Mouse (Mus musculus) thymus, adult 18-20 months (tissue): ENCODE measurements around the gene Ssb.

Source experiments
- DNase-seq, 2 experiments: peaks; one replicate each; pipeline ENCODE4 v3.0.0; 2022; ENCODE audit warnings: mixed read lengths in 2 of 2

Ssb gene

DNA sequence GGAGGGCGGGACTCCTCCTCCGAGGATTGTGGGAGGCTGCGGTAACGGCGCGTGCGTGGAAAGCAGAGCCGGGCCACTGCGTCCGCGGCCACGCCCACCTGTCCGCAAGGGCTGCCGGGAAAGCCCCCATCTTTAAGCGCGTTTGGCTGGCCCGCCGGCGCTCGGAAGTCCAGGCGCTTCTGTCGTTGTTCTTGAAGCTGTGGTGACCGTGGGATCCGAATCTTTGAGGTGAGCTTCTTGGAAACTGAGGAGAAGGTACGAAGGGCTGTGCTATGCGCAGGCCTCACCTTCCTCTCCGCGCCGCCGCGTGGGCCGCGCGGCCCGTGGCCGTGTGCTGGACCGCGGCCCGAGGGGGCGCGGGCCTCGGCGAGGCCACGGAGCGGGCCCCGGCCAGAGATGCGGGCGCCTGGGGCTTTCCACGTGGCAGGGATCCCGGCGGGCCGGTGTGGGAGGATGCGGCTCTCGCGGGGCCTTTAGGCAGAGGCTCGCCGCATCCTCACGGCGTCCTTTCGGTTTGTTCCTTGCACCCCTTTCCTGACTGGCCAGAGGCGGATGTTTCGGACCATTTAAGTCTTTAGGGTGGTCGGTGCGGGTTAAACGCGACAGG lies at the start of gene Ssb:
Ssb (plus strand) TSS at position 78 of the 607 bp plus-strand sequence.
- peak; percentile 87 to 89 for DNase-seq

DNA sequence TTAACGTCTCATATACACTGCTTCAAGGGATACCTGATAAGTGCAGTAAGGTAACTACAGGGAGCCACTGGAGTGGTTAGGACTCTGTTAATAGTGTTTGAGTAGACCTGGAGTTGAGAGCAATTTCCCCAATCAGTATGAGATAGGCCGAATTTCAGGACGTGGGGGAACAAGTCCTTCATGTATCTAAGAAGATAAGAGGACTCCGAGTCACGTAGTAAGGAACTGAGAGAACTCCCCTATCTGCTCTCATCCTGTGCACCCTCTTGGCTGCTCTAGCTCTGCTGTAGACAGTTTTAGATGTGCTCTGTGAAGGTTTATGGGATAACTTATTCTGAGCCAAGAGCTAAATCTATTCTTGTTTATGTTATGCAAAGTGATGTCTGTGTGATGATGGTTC lies 44.8 kb upstream of the Ssb start:
- no peak for DNase-seq

DNA sequence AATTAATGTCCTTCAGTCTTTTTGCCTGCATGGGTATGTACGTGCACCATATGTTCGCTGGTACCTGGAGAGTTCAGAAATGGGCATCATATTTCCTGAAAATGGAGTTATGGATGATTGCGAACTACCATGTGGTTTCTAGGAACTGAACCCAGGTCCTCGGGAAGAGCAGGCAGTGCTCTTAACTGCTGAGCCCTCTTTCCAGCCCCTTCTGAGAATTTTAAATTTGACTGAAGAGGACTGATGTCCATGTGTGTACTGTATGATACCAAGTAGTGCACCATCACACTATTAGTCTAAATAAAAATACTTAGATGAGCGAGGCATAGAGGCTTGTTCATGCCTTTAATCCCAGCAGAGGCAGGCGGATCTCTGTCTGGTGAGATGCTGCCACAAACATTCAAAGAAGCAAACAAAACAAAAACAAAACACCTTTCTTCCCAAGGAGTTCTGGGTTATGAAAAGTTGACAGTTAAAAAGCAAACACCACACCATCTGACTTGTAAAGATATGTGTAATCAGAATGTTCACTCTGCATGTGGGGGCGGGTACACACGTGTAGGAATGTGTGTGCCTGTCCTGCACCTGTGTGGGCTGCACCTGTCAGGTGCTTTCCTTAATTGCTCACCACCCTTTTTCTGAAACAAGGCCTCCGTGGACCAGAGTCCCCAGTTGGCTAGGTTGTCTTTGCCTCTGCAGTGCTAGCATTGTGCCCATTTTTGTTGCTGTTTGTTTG lies 42.8 kb upstream of the Ssb start:
- DNase-seq: no peak

DNA sequence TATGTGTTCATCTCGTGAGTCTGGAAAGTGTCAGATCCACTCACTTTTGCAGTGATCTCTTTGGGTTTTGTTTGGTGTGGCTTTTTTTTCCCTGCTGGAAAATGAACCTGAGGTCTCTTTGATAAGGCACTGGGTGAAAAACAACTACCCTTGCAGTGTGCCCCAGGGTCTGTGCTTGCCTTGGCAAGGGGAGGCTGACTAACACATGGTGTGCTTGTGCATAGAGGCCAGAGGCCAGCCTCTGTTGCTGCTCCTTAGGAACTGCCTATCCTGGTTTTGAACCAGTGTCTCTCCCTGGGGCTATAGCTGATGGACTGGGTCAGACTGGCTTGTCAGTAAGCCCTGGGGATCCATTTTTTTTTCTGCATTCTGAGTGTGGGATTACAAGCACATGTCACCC lies 41.2 kb upstream of the Ssb start:
- no peak for DNase-seq

DNA sequence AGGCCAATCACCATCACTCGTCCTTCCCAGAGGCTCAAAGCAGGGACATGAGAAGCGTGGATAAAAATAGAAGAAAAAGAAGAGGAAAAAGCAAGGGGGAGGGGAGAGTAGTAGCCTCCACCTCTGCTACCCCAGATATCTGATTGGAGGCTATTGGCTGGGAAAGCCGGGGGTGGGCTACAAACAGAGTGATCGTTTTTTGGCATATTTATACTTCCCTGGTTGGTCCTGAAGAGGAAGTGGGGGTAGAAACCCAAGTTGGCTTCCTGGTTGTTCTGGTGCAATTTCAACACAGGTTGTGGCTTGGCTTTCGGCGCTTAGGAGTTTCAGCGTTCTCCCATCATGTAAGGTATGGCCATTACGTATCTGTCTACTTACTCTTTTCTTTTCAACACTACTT lies 39.7 kb upstream of the Ssb start, which contains the start of gene Klhl23:
Klhl23 (plus strand) TSS at position 234 of the 400 bp plus-strand sequence.
- no peak for DNase-seq

DNA sequence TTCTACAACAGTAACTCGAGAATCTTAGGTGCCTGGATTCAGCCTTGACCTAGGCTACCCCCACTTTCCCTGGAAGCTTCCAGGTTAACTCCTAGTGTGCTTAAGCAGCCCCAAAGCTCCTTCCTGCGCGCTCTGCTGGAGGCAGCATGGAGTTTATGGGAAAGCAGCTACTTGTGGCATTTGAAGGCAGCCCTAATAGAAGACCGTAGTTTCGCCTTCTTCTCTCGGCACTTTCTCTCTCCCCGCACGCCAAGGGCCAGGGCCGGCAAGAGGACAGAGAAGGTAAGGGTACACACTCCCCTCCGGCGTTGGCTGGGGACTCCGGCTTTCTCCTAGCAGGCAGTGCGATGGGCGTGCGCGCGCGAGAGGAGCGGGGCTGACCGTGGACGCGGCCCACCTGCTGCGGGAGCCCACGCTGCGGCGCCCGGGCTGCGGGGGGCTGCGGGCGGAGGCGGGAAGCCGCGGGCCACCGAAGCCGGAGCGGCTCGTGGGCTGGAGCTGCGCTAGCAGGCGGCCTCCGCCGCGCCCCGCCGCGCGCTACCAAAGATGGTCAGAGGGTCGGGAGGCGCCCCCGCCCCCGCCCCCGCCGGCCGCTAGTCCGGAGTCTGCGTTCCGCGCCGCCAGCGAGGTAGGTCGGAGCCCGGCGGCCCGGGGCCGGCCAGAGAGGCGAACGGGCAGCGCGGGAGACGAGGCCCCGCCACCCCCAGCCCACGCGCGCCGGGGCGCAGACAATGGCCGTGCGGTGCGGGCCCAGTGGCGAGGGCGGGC lies 38.8 kb upstream of the Ssb start:
- DNase-seq: peak; percentile 7 to 9

DNA sequence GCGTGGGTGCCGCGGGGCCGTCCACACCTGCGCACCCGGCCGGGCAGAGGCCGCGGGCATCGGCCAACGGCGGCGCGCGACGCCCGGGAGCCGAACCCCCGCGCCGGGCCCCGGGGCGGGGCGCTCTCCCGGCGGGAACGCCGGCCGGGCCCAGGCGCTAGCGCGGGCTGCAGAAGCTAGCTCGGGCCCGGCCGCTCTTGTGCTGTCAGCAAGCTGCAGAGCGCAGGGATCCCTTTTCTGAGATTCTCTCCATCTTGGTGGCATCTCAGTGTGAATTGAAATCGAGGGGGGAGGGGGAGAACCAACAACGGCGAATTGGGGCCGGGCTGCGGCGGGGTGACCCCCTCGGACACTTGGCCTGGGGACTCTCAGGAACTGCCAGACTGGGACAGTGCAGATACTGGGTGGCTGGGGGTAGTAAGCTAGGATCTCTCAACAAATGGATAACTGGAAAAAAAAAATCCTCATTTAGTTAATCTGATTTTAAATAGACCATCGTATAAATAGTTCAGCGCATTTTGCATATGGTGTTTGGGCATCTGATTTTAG lies 38.2 kb upstream of the Ssb start:
- DNase-seq: no peak

DNA sequence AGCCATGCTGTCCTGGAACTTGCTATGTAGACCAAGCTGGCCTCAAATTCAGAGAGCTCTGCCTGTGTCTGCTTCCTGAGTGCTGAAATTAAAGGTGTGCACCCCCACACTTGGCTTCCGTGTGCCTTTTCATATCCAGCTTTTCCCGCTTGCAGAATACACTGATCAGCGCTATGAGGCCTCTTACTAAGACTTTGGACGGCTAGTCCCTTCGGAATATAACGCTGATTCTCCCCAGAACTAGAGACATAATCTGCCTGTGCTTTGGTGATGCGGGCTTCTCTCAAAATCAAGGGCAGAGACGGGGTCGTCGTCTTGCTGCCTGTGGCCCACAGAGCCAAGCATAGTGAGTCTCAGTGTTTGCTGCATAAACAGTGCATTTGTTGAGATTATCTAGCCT lies 35.5 kb upstream of the Ssb start:
- no peak for DNase-seq

DNA sequence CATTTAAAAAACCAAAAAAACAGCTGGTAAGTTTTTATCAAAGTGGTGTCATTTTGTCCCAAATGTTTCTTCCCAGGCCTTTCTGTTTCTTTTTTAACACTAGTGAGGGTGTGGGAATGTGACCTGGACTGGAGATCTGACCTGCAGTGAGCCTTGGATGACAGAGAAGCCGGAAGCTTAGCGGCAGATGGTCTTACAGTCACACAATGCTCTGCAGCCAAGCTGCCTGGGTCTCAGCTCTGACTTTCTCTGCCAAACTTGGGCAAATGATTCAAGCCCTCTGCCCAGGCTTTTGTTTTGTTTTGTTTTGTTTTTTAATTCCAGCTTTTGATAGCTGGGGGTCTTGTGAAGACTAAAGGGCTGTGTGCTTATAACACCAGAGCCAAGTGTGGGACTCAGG lies 35.0 kb upstream of the Ssb start:
- no peak for DNase-seq

DNA sequence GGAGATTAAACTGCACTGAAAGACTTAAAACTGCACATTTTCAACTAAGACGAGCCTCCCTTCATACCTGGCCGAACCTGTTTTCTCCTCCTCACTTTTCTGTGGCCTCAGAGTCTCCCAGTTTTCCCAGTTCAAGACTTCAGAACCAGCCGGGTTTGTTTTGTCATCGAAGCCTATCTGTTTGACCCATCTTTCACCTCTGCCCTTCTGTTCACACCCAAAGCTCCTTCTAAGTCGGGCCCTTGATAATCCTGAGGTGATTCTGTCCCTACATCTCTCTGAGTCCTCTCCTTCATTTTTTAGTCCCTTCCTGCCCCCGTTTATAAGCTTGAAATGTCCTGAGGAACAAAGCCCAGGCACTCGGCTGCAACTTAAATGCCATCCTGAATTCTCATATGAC lies 33.3 kb upstream of the Ssb start:
- DNase-seq: no peak

DNA sequence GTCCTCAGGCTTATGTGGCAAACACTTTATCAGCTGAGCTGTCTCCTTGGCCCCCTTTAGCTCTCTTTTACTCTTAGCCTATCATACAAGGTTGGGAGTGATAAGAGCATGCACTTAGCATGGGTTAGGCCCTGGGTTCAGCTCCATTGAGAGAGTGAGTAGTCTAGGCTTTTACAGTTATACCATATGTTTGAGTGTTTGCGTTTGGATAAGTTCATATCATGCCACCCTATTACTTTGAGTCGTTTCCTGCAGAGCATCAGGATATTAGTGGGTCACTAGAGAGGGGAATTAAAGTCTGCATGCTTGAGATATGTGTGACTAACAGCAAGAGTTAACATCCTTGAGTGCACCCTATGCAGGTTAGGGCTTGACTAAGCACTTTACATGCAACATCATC lies 31.7 kb upstream of the Ssb start:
- no peak for DNase-seq

DNA sequence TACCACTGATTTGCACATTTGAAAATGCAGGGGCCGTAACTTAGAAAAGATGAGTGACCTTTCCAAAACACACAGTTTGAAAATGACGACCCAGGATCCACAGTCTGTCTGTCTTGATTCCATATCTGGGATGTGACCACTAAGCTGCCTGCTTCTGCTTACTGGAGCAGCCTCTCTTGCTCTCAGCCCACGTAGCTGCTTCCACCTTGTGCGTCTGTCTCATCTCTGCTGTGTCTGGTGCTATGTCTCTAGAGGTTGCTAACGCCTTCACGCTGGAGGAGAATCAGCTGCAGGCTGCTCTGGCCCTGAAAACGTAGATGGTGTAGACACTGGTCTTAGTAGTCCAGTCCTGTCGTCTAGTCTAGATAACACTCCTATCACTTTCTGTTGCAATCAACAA lies 31.2 kb upstream of the Ssb start:
- no peak for DNase-seq

DNA sequence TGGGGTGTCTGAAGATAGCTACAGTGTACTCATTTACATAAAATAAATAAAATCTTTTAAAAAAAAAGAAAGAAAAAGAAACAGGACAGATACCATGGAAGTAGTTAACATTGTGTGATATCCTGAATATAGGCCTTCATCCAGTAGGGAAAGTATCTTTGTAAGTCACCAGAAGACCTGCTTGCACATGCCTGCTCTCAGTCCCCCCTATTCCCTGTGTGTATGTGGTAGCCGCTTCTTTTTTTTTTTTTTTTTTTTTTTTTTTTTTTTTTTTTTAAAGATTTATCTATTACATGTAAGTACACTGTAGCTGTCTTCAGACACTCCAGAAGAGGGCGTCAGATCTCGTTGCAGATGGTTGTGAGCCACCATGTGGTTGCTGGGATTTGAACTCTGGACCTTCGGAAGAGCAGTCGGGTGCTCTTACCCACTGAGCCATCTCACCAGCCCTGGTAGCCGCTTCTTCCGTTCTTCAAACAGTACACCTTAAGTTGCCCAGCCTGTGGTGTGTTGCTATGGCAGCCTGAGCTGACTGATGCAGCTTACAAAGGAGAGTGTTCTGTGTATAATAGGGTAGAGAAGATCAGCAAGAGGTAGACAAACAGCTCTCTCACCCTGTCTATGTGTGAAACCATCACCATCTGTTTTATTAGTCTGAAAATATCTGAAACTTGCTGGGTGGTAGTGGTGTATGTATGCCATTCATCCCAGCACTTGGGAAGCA lies 24.0 kb upstream of the Ssb start:
- no peak for DNase-seq

DNA sequence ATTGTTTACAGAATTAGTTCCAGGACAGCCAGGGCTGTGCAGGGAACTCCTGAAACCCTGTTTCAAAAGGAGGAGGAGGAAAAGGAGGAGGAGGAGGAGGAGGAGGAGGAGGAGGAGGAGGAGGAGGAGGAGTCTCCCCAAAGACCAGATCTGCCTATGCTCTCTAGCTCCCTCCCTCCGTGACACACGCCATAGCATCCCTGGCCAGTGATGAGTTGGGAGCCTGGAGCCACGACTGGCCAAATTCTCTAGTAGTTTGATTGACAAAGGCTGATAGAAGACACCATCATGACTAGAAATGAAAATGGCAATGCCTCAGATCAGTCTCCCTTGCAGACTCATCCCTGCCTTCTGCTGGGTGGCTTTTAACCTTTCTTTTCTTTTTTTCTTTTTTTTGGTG lies 23.4 kb upstream of the Ssb start:
- DNase-seq: no peak

DNA sequence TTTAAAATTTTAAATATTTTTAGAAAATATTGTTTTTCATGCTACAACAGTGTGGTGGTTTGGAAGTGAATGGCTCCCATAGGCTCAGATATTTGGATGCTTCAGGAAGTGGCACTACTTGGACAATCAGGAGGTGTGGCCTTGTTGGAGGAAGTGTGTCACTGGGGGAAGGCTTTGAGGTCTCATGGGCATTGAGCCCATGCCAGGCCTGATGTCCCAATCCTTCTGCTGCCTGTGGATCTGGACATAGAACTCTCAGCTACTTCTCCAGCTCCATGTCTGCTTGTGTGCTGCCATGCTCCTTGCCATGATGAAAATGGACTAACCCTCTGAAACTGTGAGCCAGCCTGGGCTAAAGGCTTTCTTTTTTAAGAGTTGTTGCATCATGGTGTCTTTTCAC lies 22.7 kb upstream of the Ssb start:
- no peak for DNase-seq

DNA sequence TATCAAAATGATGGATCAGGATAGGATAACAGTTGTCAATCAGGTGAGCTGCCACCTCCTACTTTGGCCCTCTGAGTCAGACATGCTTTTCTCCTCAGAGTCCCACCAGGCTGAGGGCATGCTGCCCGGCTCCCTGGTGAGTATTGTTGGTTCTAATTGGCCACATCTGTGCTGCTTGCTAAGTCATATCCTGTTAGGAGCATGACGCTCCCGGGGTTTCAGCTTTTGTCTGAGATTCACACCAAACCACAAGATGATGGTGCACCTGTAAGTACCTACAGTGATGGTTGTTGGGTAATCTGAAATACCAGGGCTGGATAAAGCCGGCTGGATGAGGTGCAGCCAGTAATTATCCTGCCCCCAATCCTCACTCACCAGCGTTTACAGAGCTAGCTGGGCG lies 21.1 kb upstream of the Ssb start:
- no peak for DNase-seq

DNA sequence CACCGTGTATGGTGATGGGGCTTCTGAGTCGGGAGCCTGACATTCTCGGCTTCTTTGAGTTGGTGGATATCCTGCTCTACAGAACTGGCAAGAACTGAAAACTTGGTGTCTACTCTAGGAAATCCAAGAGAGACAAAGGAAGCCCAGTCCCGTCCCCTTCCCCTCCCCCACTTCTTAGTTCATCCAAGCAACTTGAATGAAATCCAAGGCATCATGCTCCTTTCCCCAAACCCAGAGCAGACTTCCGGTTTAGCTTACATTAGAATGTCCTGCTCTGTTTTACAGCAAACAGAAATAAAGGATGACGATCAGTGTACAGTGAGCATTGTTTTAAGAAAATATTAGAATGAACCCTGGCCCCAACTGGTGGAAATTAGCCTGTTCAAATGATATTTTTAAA lies 12.1 kb upstream of the Ssb start:
- no peak for DNase-seq

DNA sequence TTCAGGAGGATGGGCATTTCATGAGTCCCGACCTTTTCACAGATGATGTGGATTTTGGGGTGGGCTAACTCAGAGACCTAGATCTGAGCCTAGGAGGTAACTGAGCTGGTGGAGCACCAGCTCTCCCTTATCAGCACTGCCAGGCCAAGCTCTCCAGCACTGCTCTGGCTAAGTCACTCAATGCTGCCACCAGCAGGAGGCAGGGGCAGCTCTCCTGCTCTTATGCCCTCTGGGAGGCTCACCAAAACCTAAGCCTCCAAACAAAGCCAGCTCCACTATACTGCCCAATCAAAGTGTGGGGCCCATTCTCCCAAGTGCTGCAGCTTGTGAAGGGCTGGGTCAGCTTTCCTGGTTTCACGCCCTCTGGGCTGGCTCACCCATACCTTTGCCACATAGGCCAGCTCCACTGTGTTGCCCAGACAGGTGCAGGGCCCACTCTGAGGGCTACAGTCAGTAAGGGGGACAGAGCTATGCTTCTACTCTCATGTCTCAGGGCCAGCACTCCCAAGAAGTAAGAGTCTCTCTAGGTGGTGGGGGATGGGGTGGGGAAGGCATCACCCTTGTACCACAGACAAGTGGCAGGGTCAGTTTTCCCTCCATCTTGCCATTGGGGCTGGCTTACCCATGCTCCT lies 9.8 kb upstream of the Ssb start:
- no peak for DNase-seq

DNA sequence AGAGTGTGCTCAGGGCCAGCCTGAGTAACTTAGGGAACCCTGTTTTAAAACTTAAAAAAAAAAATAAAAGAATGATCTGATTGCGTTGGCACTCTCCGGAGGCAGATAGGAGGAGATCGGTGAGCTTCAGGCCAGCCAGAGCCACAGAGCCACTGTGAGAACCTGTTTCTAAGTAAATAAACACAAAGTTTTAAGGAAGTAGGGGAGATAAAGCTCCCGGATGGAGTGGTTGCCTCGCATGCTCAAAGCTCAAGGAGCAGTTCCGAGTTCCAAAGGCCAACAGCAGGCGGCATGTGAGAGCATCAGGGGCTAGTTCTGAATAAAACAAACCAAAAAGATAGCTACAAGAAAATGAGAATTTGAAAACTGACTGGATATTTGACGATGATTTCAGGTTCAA lies 5.0 kb upstream of the Ssb start:
- DNase-seq: no peak

DNA sequence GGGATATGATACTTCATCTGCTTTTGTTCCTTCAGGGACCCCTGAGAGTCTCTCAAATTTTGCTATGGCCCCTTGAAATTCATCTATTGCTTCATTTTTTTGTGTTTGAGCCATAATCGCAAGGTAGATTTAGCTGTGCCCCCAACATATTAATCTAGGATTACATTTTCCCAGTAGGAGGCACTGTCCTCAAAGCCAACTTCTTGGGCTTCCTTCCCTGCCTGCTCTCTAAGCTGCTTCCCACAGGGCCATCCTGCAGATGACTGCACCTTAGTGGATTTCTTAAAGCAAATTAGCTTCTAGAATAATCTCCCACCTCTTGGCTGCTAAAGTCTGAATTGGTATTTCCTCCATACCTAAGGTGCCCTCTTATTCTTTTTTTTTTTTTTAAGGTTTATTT lies 3.5 kb upstream of the Ssb start:
- no peak for DNase-seq

DNA sequence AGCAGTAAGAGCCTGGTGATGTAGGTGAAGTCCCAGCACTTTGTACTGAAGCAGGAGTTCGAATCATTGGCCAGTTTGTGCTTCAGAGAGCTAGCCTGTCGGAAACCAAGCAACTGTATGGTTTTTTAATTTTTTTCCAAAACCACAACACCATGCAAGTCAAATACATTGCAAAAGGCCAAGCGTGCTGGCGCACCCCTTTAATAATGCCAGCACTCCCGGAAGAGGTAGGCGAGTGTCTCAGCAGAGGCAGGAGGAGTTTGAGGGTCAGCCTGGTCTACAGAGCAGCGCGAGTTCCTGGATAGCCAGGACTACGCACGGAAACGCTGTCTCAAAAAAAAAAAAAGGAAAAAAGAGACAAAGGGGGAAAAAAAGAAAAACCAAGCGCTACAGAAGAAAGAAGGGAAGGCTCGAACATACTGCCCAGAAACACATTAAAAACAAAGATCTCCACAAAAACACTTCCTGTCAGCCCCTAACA lies 350 bp upstream of the Ssb start:
- peak; percentile 29 to 43 for DNase-seq

DNA sequence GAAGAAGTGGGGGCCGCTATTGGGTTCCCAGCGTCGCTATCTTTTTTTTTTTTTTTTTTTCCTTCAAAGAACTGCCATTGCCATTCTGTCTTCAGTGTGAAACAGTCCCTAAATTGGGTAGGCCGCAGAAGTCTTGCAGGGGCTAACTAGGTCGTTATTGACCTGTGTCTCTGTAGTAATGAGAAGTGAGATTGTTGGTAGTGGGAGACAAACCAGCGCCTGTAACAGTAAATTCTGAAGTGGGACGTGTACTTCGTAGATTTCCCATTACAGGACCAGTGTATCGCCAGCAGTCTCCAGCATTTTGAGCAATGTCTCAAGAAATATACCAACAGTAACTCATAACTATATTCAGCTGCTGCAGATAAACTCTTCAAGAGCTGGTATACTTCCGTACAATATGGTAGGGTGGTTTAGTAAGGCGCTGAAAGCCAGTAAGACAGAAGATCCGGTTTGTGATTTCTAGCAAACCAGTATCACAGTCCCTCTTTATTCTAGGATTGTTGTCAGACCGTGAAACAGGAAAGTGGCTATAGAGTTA lies 825 bp downstream of the Ssb start:
- no peak for DNase-seq
